Mouse (Mus musculus): ENCODE measurements at regions not wholly inside any gene's neighbourhood (a gene's known extent, or its start where the extent isn't known, plus 50 kb on each side); places are given as distances from the start of the nearest gene placed in this dataset.
"Not testable (repeated sequence)": the region's sequence is repeated elsewhere in the genome, so short reads cannot be mapped to it uniquely, and the experiment has no call there.

DNA sequence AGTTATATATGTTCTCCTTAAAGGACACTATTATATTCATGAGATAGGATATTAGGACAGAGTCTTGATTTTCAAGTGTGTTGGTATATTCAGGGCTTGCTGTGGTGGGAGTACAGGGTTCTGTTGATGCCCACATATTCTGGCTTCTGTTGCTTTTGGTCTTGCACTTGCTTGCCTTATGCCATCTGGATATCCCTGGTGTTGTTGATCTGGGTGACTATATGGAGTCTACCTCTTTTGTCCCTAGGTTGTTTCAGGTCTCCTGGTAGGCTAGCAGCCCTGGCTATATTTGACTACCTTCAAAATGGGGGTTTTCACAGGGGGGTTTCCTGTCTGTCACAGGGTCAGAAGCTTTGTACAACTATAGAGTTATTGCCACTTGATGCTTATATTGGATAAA is 717.1 kb upstream of the Tacstd2 start:
- Histone ChIP-seq H3K4me1 (replicated peaks; ENCODE audit: insufficient read depth, low read length) (no peaks in the 10 kb centered on the region), H3K4me2 (ENCODE audit: low read length) (no peak overlapping the region), H3K27me3 (ENCODE audit: insufficient read depth, low read length) (no peaks in the 10 kb centered on the region), H3K4me3 (replicated peaks; ENCODE audit: low read depth, low read length) (no peak overlapping the region), H3K9ac (ENCODE audit: low read depth, low read length) (no peak overlapping the region), H3K36me3 (ENCODE audit: insufficient read depth, low read length) (no peaks in the 10 kb centered on the region), H3K9me3 (replicated peaks; ENCODE audit: low read length) (no peaks in the 10 kb centered on the region), H3K27ac (no peak overlapping the region)
- ATAC-seq (replicated peaks; ENCODE audit: low FRiP score, low read depth) (no peak), DNase-seq (ENCODE audit: low spot score) (no peak)
- no peak for TF ChIP-seq CTCF (IDR thresholded peaks at IDR 0.05; ENCODE audit: low read depth)

DNA sequence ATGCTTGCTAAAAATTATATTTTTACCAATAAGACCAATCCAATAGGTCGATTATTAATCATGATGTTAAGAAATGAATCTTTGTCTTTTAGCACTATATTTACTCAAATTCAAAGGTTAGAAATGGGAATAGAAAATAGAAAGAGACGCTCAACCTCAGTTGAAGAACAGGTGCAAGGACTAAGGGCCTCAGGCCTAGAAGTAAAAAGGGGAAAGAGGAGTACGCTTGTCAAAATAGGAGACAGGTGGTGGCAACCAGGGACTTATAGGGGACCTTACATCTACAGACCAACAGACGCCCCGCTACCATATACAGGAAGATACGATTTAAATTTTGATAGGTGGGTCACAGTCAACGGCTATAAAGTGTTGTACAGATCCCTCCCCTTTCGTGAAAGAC is 715.7 kb upstream of the Tacstd2 start:
- not testable (repeated sequence) for H3K9me3 ChIP-seq (replicated peaks; ENCODE audit: low read length); H3K9ac ChIP-seq (ENCODE audit: low read depth, low read length); H3K27me3 ChIP-seq (ENCODE audit: insufficient read depth, low read length); ATAC-seq (replicated peaks; ENCODE audit: low FRiP score, low read depth); H3K27ac ChIP-seq; H3K4me3 ChIP-seq (replicated peaks; ENCODE audit: low read depth, low read length); DNase-seq (ENCODE audit: low spot score); H3K4me1 ChIP-seq (replicated peaks; ENCODE audit: insufficient read depth, low read length); H3K4me2 ChIP-seq (ENCODE audit: low read length); H3K36me3 ChIP-seq (ENCODE audit: insufficient read depth, low read length)
- WGBS = no CpG with 5 or more reads among the region's 8 CpGs

DNA sequence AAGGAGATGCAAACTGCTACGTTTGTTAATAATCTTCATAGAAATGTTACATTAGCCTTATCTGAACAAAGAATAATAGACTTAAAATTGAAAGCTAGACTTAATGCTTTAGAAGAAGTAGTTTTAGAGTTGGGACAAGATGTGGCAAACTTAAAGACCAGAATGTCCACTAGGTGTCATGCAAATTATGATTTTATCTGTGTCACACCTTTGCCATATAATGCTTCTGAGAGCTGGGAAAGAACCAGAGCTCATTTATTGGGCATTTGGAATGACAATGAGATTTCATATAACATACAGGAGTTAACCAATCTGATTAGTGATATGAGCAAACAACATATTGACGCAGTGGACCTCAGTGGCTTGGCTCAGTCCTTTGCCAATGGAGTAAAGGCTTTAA is 714.8 kb upstream of the Tacstd2 start:
- not testable (repeated sequence) for H3K4me2 ChIP-seq (ENCODE audit: low read length); H3K4me3 ChIP-seq (replicated peaks; ENCODE audit: low read depth, low read length); H3K4me1 ChIP-seq (replicated peaks; ENCODE audit: insufficient read depth, low read length); H3K27ac ChIP-seq; H3K9ac ChIP-seq (ENCODE audit: low read depth, low read length); H3K9me3 ChIP-seq (replicated peaks; ENCODE audit: low read length); ATAC-seq (replicated peaks; ENCODE audit: low FRiP score, low read depth); H3K36me3 ChIP-seq (ENCODE audit: insufficient read depth, low read length); DNase-seq (ENCODE audit: low spot score); H3K27me3 ChIP-seq (ENCODE audit: insufficient read depth, low read length)
- 80% methylated on average over 2 of the region's 2 CpGs for WGBS

DNA sequence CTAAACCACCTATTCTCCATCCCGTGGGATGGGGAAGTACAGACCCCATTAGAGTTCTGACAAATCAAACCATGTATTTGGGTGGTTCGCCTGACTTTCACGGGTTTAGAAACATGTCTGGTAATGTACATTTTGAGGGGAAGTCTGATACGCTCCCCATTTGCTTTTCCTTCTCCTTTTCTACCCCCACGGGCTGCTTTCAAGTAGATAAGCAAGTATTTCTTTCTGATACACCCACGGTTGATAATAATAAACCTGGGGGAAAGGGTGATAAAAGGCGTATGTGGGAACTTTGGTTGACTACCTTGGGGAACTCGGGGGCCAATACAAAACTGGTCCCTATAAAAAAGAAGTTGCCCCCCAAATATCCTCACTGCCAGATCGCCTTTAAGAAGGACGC is 713.7 kb upstream of the Tacstd2 start:
- not testable (repeated sequence) for H3K4me3 ChIP-seq (replicated peaks; ENCODE audit: low read depth, low read length); ATAC-seq (replicated peaks; ENCODE audit: low FRiP score, low read depth); H3K9me3 ChIP-seq (replicated peaks; ENCODE audit: low read length); H3K4me2 ChIP-seq (ENCODE audit: low read length); H3K4me1 ChIP-seq (replicated peaks; ENCODE audit: insufficient read depth, low read length); DNase-seq (ENCODE audit: low spot score); H3K9ac ChIP-seq (ENCODE audit: low read depth, low read length); H3K27me3 ChIP-seq (ENCODE audit: insufficient read depth, low read length); H3K36me3 ChIP-seq (ENCODE audit: insufficient read depth, low read length); H3K27ac ChIP-seq
- 86% methylated on average over 8 of the region's 10 CpGs for WGBS

DNA sequence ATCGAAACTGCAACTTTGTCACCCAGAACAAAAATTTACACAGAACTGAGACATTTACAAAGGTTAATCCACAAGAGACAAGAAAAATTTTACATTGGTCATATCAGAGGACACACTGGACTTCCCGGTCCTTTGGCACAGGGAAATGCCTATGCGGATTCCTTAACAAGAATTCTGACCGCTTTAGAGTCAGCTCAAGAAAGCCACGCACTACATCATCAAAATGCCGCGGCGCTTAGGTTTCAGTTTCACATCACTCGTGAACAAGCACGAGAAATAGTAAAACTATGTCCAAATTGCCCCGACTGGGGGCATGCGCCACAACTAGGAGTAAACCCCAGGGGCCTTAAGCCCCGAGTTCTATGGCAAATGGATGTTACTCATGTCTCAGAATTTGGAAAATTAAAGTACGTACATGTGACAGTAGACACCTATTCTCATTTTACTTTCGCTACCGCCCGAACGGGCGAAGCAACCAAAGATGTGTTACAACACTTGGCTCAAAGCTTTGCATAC is 712.5 kb upstream of the Tacstd2 start:
- not testable (repeated sequence) for H3K4me1 ChIP-seq (replicated peaks; ENCODE audit: insufficient read depth, low read length); H3K9me3 ChIP-seq (replicated peaks; ENCODE audit: low read length); H3K27ac ChIP-seq; H3K36me3 ChIP-seq (ENCODE audit: insufficient read depth, low read length); H3K27me3 ChIP-seq (ENCODE audit: insufficient read depth, low read length); ATAC-seq (replicated peaks; ENCODE audit: low FRiP score, low read depth); DNase-seq (ENCODE audit: low spot score); H3K4me3 ChIP-seq (replicated peaks; ENCODE audit: low read depth, low read length); H3K9ac ChIP-seq (ENCODE audit: low read depth, low read length); H3K4me2 ChIP-seq (ENCODE audit: low read length)
- 94% methylated on average over 19 of the region's 19 CpGs for WGBS

DNA sequence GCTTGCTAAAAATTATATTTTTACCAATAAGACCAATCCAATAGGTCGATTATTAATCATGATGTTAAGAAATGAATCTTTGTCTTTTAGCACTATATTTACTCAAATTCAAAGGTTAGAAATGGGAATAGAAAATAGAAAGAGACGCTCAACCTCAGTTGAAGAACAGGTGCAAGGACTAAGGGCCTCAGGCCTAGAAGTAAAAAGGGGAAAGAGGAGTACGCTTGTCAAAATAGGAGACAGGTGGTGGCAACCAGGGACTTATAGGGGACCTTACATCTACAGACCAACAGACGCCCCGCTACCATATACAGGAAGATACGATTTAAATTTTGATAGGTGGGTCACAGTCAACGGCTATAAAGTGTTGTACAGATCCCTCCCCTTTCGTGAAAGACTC is 707.2 kb upstream of the Tacstd2 start:
- H3K27ac ChIP-seq; H3K9ac ChIP-seq (ENCODE audit: low read depth, low read length); DNase-seq (ENCODE audit: low spot score); H3K9me3 ChIP-seq (replicated peaks; ENCODE audit: low read length); H3K27me3 ChIP-seq (ENCODE audit: insufficient read depth, low read length); H3K36me3 ChIP-seq (ENCODE audit: insufficient read depth, low read length); ATAC-seq (replicated peaks; ENCODE audit: low FRiP score, low read depth); H3K4me1 ChIP-seq (replicated peaks; ENCODE audit: insufficient read depth, low read length); H3K4me2 ChIP-seq (ENCODE audit: low read length); H3K4me3 ChIP-seq (replicated peaks; ENCODE audit: low read depth, low read length): not testable (repeated sequence)
- WGBS = no CpG with 5 or more reads among the region's 8 CpGs

DNA sequence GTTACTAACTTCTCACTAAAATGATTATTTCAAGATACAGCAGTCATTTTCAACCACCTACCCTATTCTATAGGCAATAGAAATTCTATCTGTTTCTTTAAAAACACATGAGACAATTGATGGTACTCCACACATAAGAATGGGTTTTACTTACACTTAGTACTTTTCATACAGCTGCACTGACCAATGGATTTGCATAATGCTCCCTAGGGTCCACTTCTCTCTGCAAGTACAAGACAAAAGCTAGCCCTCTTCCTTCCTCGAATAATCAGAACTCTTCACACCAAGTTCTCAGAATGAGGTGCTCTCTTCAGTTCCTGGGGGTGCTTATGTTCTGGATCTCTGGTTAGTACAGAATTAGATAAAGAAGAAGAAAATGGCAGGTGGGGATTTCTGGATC is 684.1 kb upstream of the Tacstd2 start:
- no peaks in the 10 kb centered on the region for H3K27me3 ChIP-seq (ENCODE audit: insufficient read depth, low read length)
- WGBS = 64% methylated on average over 1 of the region's 1 CpGs
- no peak overlapping the region for H3K9ac ChIP-seq (ENCODE audit: low read depth, low read length)
- H3K4me3 ChIP-seq (replicated peaks; ENCODE audit: low read depth, low read length) = no peak overlapping the region
- no peaks in the 10 kb centered on the region for H3K4me1 ChIP-seq (replicated peaks; ENCODE audit: insufficient read depth, low read length)
- no peaks in the 10 kb centered on the region for H3K9me3 ChIP-seq (replicated peaks; ENCODE audit: low read length)
- H3K27ac ChIP-seq = no peak overlapping the region
- no peak overlapping the region for H3K4me2 ChIP-seq (ENCODE audit: low read length)
- DNase-seq (ENCODE audit: low spot score) (no peak), ATAC-seq (replicated peaks; ENCODE audit: low FRiP score, low read depth) (no peak)
- no peaks in the 10 kb centered on the region for H3K36me3 ChIP-seq (ENCODE audit: insufficient read depth, low read length)
- TF ChIP-seq CTCF (IDR thresholded peaks at IDR 0.05; ENCODE audit: low read depth) = no peak

Data from kidney, postnatal 0 days (tissue).